Mouse (Mus musculus) midbrain, embryonic 11.5 days (tissue): ENCODE data around the gene Thrb. TPM values are rescaled to one million over a fixed set of nuclear protein-coding genes. Genes with fewer than 3 reads are reported as not detected.

ENCODE experiments used
- ATAC-seq: fragments of 200-750 bp; cut with Nextera tagmentation; 2 replicates; pipeline ENCODE4 v1.8.0; 2017; ENCODE audit warnings: moderate TSS enrichment, moderate library complexity; ENCODE audit not compliant: low FRiP score
- DNase-seq: peaks from one replicate; pipeline ENCODE4 v3.0.0; 2015; ENCODE audit warnings: low spot score; ENCODE audit errors: missing footprints
- H3K27ac ChIP-seq: fragments of 300-500 bp; sonication (generic); 2 replicates; pipeline ENCODE4 v1.5.1; 2014; ENCODE audit warnings: low read depth, low read length
- H3K27me3 ChIP-seq: fragments of 300-500 bp; sonication (generic); 2 replicates; pipeline ENCODE4 v1.6.1; 2014; ENCODE audit warnings: mild to moderate bottlenecking, low read length, moderate library complexity, mixed read lengths; ENCODE audit not compliant: control insufficient read depth, insufficient read depth
- H3K36me3 ChIP-seq: fragments of 300-500 bp; sonication (generic); 2 replicates; pipeline ENCODE4 v1.6.1; 2014; ENCODE audit warnings: mild to moderate bottlenecking, low read length, moderate library complexity, mixed read lengths; ENCODE audit not compliant: control insufficient read depth, insufficient read depth
- H3K4me1 ChIP-seq: fragments of 300-500 bp; sonication (generic); 2 replicates; pipeline ENCODE4 v1.6.1; 2014; ENCODE audit warnings: low read length; ENCODE audit not compliant: control insufficient read depth, insufficient read depth
- H3K4me2 ChIP-seq: fragments of 300-500 bp; sonication (generic); 2 replicates; pipeline ENCODE4 v1.6.1; 2014; ENCODE audit warnings: mild to moderate bottlenecking, moderate library complexity
- H3K4me3 ChIP-seq: fragments of 300-500 bp; sonication (generic); 2 replicates; pipeline ENCODE4 v1.5.1; 2014; ENCODE audit warnings: low read depth, low read length
- H3K9ac ChIP-seq: fragments of 300-500 bp; sonication (generic); 2 replicates; pipeline ENCODE4 v1.6.1; 2014; ENCODE audit warnings: low read length
- H3K9me3 ChIP-seq: fragments of 300-500 bp; sonication (generic); 2 replicates; pipeline ENCODE4 v1.6.1; 2016; ENCODE audit warnings: low read length; ENCODE audit not compliant: control insufficient read depth
- WGBS: fragments of 180-500 bp; shearing (Covaris S2); extraction: QIAGEN DNeasy Blood & Tissue Kit; methylation state at CpG from one replicate; pipeline ENCODE4 v1.1.7; 2014; 5-methylcytosine and 5-hydroxymethylcytosine counted together
- polyA plus RNA-seq: library from polyadenylated mRNA; unstranded; fragments of >200 nt; fragmentation: Nextera tagmentation; extraction: Ambion mirVana; gene quantifications from 2 replicates; pipeline ENCODE4 v1.2.1, GENCODE M21; 2014

Thrb gene
- polyA plus RNA-seq, 1 experiment from 2014 or later = 0.82 TPM

DNA sequence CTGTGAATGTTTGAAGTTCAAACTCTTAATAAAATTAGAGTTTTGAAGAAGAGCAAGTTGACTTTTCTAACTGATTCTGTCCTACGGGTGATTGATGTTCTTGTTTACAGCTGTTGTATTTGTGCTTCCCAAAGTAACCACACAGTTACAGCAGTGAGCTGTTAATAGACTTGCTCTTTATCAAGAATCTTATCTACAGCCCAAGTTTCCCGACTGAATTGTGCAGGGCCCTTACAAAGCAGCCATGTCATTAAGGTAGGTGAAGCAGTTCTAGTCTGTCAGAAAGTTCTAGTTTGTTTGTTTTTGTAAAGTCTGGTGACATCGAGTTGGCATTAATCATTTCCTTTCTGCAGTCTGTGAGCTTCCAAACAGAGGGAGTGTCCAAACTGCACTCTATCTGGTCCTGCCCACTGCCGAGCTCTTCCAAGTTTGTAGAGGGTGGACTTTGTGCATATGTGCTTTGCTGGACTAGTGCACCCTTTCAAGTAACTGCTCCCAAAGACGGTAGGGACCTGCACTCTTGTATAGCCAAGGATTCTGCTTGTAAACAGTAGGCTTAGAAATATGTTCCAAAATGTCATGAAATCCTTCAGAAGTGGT, 124.2 kb downstream of the Thrb start:
- peaks cover 3% of the 10 kb centered on the region; the same call in 1 of the 2 replicates for H3K4me1 ChIP-seq
- no peak overlapping the region for H3K4me3 ChIP-seq
- no peak overlapping the region for H3K9ac ChIP-seq
- H3K27me3 ChIP-seq = no peaks in the 10 kb centered on the region
- no peak overlapping the region for H3K4me2 ChIP-seq
- DNase-seq = no peak
- no peaks in the 10 kb centered on the region for H3K9me3 ChIP-seq
- no peaks in the 10 kb centered on the region for H3K36me3 ChIP-seq
- no peak overlapping the region for H3K27ac ChIP-seq
- no peak for ATAC-seq
- 79% methylated on average over 5 of the region's 5 CpGs for WGBS

DNA sequence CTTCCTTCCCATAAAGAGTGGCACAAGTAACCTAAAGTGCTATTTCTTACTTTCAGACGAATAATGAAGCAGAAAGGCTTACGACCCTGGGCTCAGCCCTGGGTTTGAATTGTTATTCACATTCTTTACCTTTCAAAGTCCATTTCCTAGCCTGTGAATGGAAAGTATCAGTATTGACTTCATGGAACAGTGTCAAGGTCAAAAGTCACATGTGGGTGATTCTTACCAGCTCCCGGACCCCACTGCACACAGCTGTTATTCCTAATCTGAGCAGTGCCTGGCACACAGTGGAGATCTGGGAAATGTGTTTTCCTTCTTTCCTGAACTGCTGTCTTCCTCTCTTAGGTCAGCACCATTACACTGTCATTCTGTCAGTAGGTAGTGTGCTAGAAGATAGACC, 125.3 kb downstream of the Thrb start:
- DNase-seq (no peak), ATAC-seq (no peak)
- Histone ChIP-seq H3K27me3 (no peaks in the 10 kb centered on the region), H3K9me3 (no peaks in the 10 kb centered on the region), H3K27ac (no peak overlapping the region), H3K4me2 (no peak overlapping the region), H3K36me3 (no peaks in the 10 kb centered on the region), H3K9ac (no peak overlapping the region), H3K4me1 (peaks cover 3% of the 10 kb centered on the region; the same call in 1 of the 2 replicates), H3K4me3 (no peak overlapping the region)
- WGBS = 42% methylated on average over 3 of the region's 3 CpGs

DNA sequence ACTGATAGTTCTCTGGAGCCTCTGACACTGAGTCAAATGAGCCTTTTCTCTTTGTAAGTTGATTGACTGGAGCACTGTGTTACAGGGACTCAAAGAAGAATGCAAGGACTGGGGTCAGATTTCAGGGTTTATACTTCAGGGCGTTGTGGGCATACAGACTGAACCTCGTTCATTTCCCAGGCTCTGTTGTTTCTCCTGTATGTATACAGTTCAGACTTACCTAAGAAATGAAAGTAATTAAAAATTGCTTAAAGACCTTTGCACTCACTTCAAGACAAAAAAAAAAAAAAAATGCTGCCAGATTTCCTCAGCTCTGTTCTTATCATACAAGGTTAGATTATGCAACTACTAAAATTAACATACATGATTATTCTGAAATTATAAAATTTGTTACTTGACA, 126.2 kb downstream of the Thrb start:
- Histone ChIP-seq H3K36me3 (no peaks in the 10 kb centered on the region), H3K27ac (no peak overlapping the region), H3K27me3 (no peaks in the 10 kb centered on the region), H3K4me1 (peaks cover 3% of the 10 kb centered on the region; the same call in 1 of the 2 replicates), H3K4me2 (no peak overlapping the region), H3K9ac (no peak overlapping the region), H3K4me3 (no peak overlapping the region), H3K9me3 (no peaks in the 10 kb centered on the region)
- ATAC-seq = no peak
- WGBS = 3% methylated on average over 2 of the region's 2 CpGs
- no peak for DNase-seq

DNA sequence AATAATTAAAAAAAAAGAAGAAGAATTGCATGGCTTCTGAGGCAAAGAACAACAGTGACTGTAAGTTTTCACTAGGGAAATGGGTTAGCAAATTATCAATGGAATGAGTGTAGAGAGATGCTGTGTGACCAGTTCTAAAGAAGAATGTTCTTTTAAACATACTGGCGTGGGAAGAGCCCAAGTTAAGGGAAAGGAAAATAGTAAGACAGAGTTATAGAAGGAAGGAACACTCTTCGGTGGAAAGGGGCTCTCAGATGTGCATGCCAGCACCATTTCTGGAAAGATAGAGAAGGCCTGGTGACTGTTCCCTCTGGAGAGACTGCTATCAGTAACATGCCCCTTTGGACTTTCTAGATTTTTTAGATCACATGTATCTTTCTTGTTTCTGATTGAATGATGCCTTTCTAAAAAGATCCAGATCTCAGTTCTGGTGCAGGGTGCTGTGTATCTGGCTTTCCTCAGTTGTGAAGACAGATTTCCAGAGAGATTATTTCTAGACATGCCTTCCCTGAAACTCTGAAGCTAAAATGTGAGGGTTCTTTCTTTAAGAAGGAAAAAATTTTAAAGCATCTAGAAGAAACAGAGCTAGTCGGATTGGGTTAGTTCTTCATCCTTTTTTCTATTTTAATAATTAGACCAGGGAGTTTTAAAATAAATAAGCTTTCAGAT, 144.0 kb downstream of the Thrb start:
- Histone ChIP-seq H3K27ac (no peak overlapping the region), H3K27me3 (no peaks in the 10 kb centered on the region), H3K4me3 (no peak overlapping the region), H3K9ac (no peak overlapping the region), H3K9me3 (no peaks in the 10 kb centered on the region), H3K4me1 (no peaks in the 10 kb centered on the region), H3K36me3 (no peaks in the 10 kb centered on the region), H3K4me2 (no peak overlapping the region)
- ATAC-seq = no peak
- 91% methylated on average over 3 of the region's 3 CpGs for WGBS
- DNase-seq = no peak

DNA sequence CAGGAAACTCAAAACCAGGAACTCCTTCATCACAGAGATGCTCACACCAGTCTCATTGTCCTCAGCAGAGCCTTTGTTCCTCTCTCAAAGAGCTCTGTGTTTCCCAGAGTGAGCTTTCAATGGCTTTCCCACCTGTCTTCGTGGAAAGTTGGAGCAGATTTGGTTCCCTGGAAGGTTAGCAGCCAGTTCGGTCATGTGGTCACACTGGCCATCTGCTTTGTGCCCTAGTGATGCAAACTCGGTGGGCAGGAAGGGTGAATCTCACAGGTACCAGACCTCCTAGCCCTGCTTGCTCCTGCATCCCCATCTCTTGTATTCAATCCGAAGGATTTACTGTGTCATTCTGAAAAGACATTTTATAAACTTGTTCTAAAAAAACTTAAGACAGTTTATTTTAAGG, 151.0 kb downstream of the Thrb start:
- Histone ChIP-seq H3K27ac (no peak overlapping the region), H3K4me2 (no peak overlapping the region), H3K36me3 (no peaks in the 10 kb centered on the region), H3K27me3 (no peaks in the 10 kb centered on the region), H3K4me1 (no peaks in the 10 kb centered on the region), H3K9ac (no peak overlapping the region), H3K9me3 (no peaks in the 10 kb centered on the region), H3K4me3 (no peak overlapping the region)
- WGBS = 69% methylated on average over 4 of the region's 4 CpGs
- DNase-seq (no peak), ATAC-seq (no peak)

DNA sequence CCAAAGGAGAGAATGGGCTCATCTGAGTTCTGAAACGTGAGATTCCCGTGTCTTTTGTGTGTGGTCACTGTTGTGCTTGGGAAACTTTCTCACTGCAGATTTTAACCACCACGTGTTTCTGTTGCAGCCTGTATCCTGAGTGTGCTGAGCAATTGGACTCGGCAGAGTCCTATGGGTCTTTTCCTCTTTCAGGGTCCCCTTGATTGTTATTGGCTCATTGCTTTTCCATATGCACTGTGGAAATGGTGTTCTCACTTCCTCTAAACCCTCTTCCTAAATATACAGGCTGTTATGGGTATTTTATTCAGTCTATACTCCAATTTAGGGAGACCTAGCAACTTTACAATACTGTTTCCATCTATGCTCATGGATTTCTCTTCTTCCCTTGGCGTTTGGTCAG, 152.4 kb downstream of the Thrb start:
- no peaks in the 10 kb centered on the region for H3K9me3 ChIP-seq
- 77% methylated on average over 5 of the region's 5 CpGs for WGBS
- H3K4me2 ChIP-seq = no peak overlapping the region
- H3K27me3 ChIP-seq = no peaks in the 10 kb centered on the region
- DNase-seq = no peak
- no peak overlapping the region for H3K27ac ChIP-seq
- ATAC-seq = no peak
- H3K4me1 ChIP-seq = no peaks in the 10 kb centered on the region
- no peak overlapping the region for H3K4me3 ChIP-seq
- no peaks in the 10 kb centered on the region for H3K36me3 ChIP-seq
- no peak overlapping the region for H3K9ac ChIP-seq

DNA sequence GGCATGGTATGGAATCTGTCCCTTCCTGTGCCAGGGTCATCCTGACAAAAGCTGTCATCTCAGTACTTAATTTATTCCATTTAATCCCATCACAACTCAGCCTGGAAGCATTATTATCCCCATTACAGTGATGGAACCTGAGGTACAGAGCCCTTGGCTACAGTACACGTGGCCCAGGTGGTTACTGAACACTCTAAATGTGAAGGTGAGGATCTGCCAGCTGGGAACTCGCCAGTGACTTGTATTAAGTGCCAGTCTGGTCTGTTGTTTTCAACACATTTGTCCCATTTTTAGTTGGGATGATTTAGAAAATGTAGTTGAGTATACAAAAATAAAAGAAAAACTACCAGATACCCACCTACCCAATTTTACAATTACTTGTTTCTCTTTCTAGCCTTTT, 155.0 kb downstream of the Thrb start:
- 83% methylated on average over 2 of the region's 2 CpGs for WGBS
- no peak for ATAC-seq
- no peaks in the 10 kb centered on the region for H3K27me3 ChIP-seq
- H3K27ac ChIP-seq = no peak overlapping the region
- H3K9me3 ChIP-seq = no peaks in the 10 kb centered on the region
- no peak overlapping the region for H3K4me2 ChIP-seq
- H3K4me3 ChIP-seq = no peak overlapping the region
- DNase-seq = no peak
- no peak overlapping the region for H3K9ac ChIP-seq
- no peaks in the 10 kb centered on the region for H3K36me3 ChIP-seq
- H3K4me1 ChIP-seq = no peaks in the 10 kb centered on the region

DNA sequence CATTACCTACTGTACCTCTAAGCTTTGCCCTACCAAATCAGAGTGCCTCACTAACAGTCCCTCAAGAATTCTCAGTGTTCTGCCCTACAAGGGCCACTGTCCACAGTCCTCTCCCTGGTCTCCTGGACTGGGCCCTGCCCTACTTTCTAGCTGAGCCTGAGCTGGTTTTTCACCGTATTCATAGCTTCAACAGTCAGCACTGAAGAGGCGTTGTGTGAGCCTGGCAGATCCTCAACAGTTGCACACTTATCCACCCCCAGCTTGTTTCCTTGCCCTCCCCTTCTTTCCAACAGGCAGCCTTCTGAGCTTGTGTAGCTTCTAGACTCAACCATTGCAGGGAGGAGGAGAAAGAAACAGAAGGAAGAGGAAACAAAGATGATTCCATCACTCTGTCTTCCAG, 158.0 kb downstream of the Thrb start:
- DNase-seq (no peak), ATAC-seq (no peak)
- H3K4me1 ChIP-seq = no peaks in the 10 kb centered on the region
- WGBS = 91% methylated on average over 2 of the region's 2 CpGs
- no peaks in the 10 kb centered on the region for H3K9me3 ChIP-seq
- no peak overlapping the region for H3K4me3 ChIP-seq
- no peak overlapping the region for H3K27ac ChIP-seq
- H3K36me3 ChIP-seq = no peaks in the 10 kb centered on the region
- H3K9ac ChIP-seq = no peak overlapping the region
- H3K4me2 ChIP-seq = no peak overlapping the region
- no peaks in the 10 kb centered on the region for H3K27me3 ChIP-seq

DNA sequence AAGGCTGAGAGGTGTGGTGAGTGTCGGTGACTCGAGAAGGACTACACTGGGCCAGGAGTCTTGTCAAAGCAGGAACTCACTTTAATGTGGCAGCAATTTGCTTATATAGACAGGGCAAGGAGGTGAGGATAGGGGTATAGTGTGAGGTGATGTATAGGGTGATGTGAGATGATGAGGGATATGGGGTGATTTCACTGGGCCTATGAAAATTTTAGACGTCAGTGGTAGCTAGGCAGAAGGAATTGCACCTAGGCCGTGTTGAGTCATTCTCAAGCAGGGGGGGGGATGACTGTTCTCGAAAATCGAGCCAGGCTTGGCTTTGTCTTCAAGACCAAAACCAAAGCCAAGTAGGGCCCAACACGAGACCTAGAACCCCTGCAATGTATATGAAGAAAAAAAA, 162.7 kb downstream of the Thrb start:
- Histone ChIP-seq H3K9me3 (no peaks in the 10 kb centered on the region), H3K27ac (no peak overlapping the region), H3K27me3 (no peaks in the 10 kb centered on the region), H3K9ac (no peak overlapping the region), H3K4me1 (no peaks in the 10 kb centered on the region), H3K36me3 (no peaks in the 10 kb centered on the region), H3K4me3 (no peak overlapping the region), H3K4me2 (no peak overlapping the region)
- ATAC-seq (no peak), DNase-seq (no peak)
- WGBS = 84% methylated on average over 7 of the region's 7 CpGs
